Comparison of ENCODE assay signal across 11 mouse cellular contexts in the genomic region with DNA sequence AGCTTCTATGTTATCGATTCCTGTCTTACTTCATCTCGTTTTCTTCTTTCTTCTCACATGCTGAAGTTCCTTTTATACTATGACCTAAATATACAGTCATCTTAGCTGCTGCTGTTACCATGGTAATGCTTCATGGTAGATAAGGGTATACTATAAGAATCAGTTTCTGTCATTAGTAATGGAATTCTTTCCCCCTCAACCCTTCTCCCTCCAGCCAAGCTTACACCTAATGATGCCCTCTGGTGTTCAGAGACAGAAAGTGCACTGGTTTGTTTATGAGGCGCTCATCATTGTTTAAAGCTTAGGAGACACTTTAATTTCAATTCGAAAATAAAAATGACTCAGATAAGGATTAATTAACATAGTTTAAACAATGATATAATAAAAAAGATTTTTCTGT. TPM values are rescaled to one million over a fixed set of nuclear protein-coding genes. Genes with fewer than 3 reads are reported as not detected.
DNase-seq lines count a peak whose midpoint lies in the region; ATAC-seq and TF ChIP-seq lines count a peak whose summit lies in the region.
"Had no signal": no experiment of that assay in that cellular context is flagged by ENCODE, and none has a peak within 500 bp of the region (broad histone marks: within the 10 kb centered on the region; RNA-seq: fewer than 3 reads in every experiment).

No protein-coding gene starts in this region.

- peaks cover 23% of the 10 kb centered on the region for H3K27me3 ChIP-seq in forebrain, embryonic 13.5 days
- H3K27me3 ChIP-seq in forebrain, embryonic 15.5 days: peaks cover 6% of the 10 kb centered on the region; the same call in 1 of the 2 replicates
- H3K27me3 ChIP-seq in liver, postnatal 0 days (ENCODE audit: insufficient read depth, low read length): peaks cover 16% of the 10 kb centered on the region
- peaks cover 21% of the 10 kb centered on the region for H3K27me3 ChIP-seq in liver, embryonic 11.5 days (replicated peaks; ENCODE audit: control insufficient read depth, insufficient read depth, low read length)
- peaks cover 18% of the 10 kb centered on the region for H3K27me3 ChIP-seq in Patski
- peaks cover 9% of the 10 kb centered on the region; the same call in 1 of the 2 replicates for H3K27me3 ChIP-seq in intestine, embryonic 15.5 days (replicated peaks)

- no peak overlapping the region for H3K27ac ChIP-seq in forebrain, embryonic 13.5 days
- H3K27ac ChIP-seq in forebrain, embryonic 15.5 days (replicated peaks): no peak overlapping the region
- no peak overlapping the region for H3K27ac ChIP-seq in liver, postnatal 0 days (ENCODE audit: low read depth)
- H3K27ac ChIP-seq in liver, embryonic 11.5 days (ENCODE audit: low read depth, low read length): no peak overlapping the region
- no peak overlapping the region for H3K27ac ChIP-seq in intestine, embryonic 15.5 days

- intact Hi-C loops in heart, postnatal 25 days (cut with DNase I): no loop called here

- no peak overlapping the region for H3K4me2 ChIP-seq in forebrain, embryonic 13.5 days
- H3K4me2 ChIP-seq in forebrain, embryonic 15.5 days (replicated peaks): no peak overlapping the region
- H3K4me2 ChIP-seq in liver, postnatal 0 days (ENCODE audit: low read depth, low read length): no peak overlapping the region
- H3K4me2 ChIP-seq in liver, embryonic 11.5 days: no peak overlapping the region
- no peak overlapping the region for H3K4me2 ChIP-seq in intestine, embryonic 15.5 days (replicated peaks)

- ATAC-seq in forebrain, embryonic 13.5 days: 0 out of 2 replicates have a peak, but pooled peaks have one; percentile 65
- no peak; the same call in 1 of the 2 replicates for ATAC-seq in forebrain, embryonic 15.5 days (replicated peaks)
- ATAC-seq in liver, postnatal 0 days: no peak
- no peak for ATAC-seq in liver, embryonic 11.5 days (replicated peaks; ENCODE audit: low FRiP score)
- ATAC-seq in Patski: no peak
- no peak for ATAC-seq in intestine, embryonic 15.5 days

- WGBS in forebrain, embryonic 13.5 days: 60% methylated on average over 4 of the region's 4 CpGs
- WGBS in forebrain, embryonic 15.5 days: 56% methylated on average over 4 of the region's 4 CpGs
- 54% methylated on average over 4 of the region's 4 CpGs for WGBS in liver, postnatal 0 days (ENCODE audit: insufficient replicate concordance)
- 51% methylated on average over 4 of the region's 4 CpGs for WGBS in liver, embryonic 11.5 days
- WGBS in intestine, embryonic 15.5 days: 67% methylated on average over 4 of the region's 4 CpGs

- no peaks in the 10 kb centered on the region for H3K36me3 ChIP-seq in forebrain, embryonic 13.5 days (ENCODE audit: poor library complexity, severe bottlenecking)
- no peaks in the 10 kb centered on the region for H3K36me3 ChIP-seq in forebrain, embryonic 15.5 days
- H3K36me3 ChIP-seq in liver, postnatal 0 days (replicated peaks; ENCODE audit: insufficient read depth, low read length): no peaks in the 10 kb centered on the region
- no peaks in the 10 kb centered on the region for H3K36me3 ChIP-seq in liver, embryonic 11.5 days (ENCODE audit: control insufficient read depth, insufficient read depth, low read length)
- H3K36me3 ChIP-seq in intestine, embryonic 15.5 days: no peaks in the 10 kb centered on the region

- CTCF ChIA-PET in Patski (lab: Charles Lee): interaction anchor here (0.6 kb wide), 1 partner anchor 57 kb away, joined by 3 read pairs; no protein-coding TSS in a partner anchor

- H3K4me3 ChIP-seq in forebrain, embryonic 13.5 days: no peak overlapping the region
- H3K4me3 ChIP-seq in forebrain, embryonic 15.5 days: no peak overlapping the region
- no peak overlapping the region for H3K4me3 ChIP-seq in liver, postnatal 0 days (ENCODE audit: low read depth, low read length)
- H3K4me3 ChIP-seq in liver, embryonic 11.5 days (ENCODE audit: low read depth, low read length): no peak overlapping the region
- no peak overlapping the region for H3K4me3 ChIP-seq in intestine, embryonic 15.5 days (replicated peaks)

- no peak overlapping the region for H3K9ac ChIP-seq in forebrain, embryonic 13.5 days
- no peak overlapping the region for H3K9ac ChIP-seq in forebrain, embryonic 15.5 days (replicated peaks)
- no peak overlapping the region for H3K9ac ChIP-seq in liver, postnatal 0 days (replicated peaks)
- H3K9ac ChIP-seq in liver, embryonic 11.5 days (ENCODE audit: low read depth, low read length): no peak overlapping the region
- no peak overlapping the region for H3K9ac ChIP-seq in intestine, embryonic 15.5 days

- peak; percentile 56 for TF ChIP-seq CTCF in liver, postnatal 0 days (IDR thresholded peaks at IDR 0.05; ENCODE audit: low read depth)
- TF ChIP-seq CTCF in Patski (IDR thresholded peaks at IDR 0.05): peak; percentile 57

- no peaks in the 10 kb centered on the region for H3K9me3 ChIP-seq in forebrain, embryonic 13.5 days (replicated peaks)
- no peaks in the 10 kb centered on the region for H3K9me3 ChIP-seq in forebrain, embryonic 15.5 days
- no peaks in the 10 kb centered on the region for H3K9me3 ChIP-seq in liver, postnatal 0 days (ENCODE audit: low read length)
- H3K9me3 ChIP-seq in liver, embryonic 11.5 days (ENCODE audit: control insufficient read depth, low read length): no peaks in the 10 kb centered on the region
- no peaks in the 10 kb centered on the region for H3K9me3 ChIP-seq in intestine, embryonic 15.5 days

- in situ Hi-C loops in Patski (cut with MboI; ENCODE audit: low pct_unique_long_range_greater_than_20kb): loop anchor here (25.0 kb wide), 2 partner anchors 806 to 1006 kb away; no protein-coding TSS in a partner anchor

- POLR2A ChIA-PET in Patski (lab: Charles Lee): no interaction called here

- no peak for DNase-seq in liver, postnatal 0 days
- DNase-seq in liver, embryonic 11.5 days (ENCODE audit: low spot score): no peak
- DNase-seq in Patski (ENCODE audit: low read depth, low spot score): no peak
- peak; percentile 22 for DNase-seq in mesoderm, embryonic 11.5 days (ENCODE audit: low read depth, low spot score)
- DNase-seq in heart, postnatal 25 days (ENCODE audit: low spot score): no peak
- DNase-seq: kidney, adult 11 months; thymus, postnatal 36 days had no signal

- peaks cover 12% of the 10 kb centered on the region for H3K4me1 ChIP-seq in forebrain, embryonic 13.5 days
- peaks cover 9% of the 10 kb centered on the region for H3K4me1 ChIP-seq in forebrain, embryonic 15.5 days
- H3K4me1 ChIP-seq in liver, postnatal 0 days (ENCODE audit: insufficient read depth): no peaks in the 10 kb centered on the region
- no peaks in the 10 kb centered on the region for H3K4me1 ChIP-seq in liver, embryonic 11.5 days (replicated peaks; ENCODE audit: control insufficient read depth, insufficient read depth, low read length)
- no peaks in the 10 kb centered on the region for H3K4me1 ChIP-seq in intestine, embryonic 15.5 days (replicated peaks)

- no peak for TF ChIP-seq EP300 in liver, postnatal 0 days (IDR thresholded peaks at IDR 0.05; ENCODE audit: low read depth)

RNA-seq across cellular contexts. Expression of a gene that starts 5.8 kb away (rescaled TPM):
- polyA plus RNA-seq in forebrain, embryonic 13.5 days (2015; fragmentation: Nextera tagmentation; extraction: Ambion mirVana): 1.3 and 1.5 TPM in 2 replicates
- polyA plus RNA-seq in forebrain, embryonic 15.5 days (2015; fragmentation: Nextera tagmentation; extraction: Ambion mirVana): 2.3 and 2.8 TPM in 2 replicates
- 0.21 and 0.22 TPM in 2 replicates for polyA plus RNA-seq in liver, postnatal 0 days (2015; fragmentation: Nextera tagmentation; extraction: Ambion mirVana)
- 1.6 and 2.3 TPM in 2 replicates for polyA plus RNA-seq in liver, embryonic 11.5 days (2014; fragmentation: Nextera tagmentation; extraction: Ambion mirVana)
- polyA plus RNA-seq in Patski (2021): not detected
- 15.5 and 18.2 TPM in 2 replicates for polyA plus RNA-seq in intestine, embryonic 15.5 days (2015; fragmentation: Nextera tagmentation; extraction: Ambion mirVana)
- 10 to 100 TPM; 83.6 to 84.8 TPM for total RNA-seq in heart, postnatal 25 days (2021)
- total RNA-seq: granulocyte monocyte progenitor cell, adult 5-6 weeks had no signal
